Mouse (Mus musculus): ENCODE data around the gene Actn1.

- TF ChIP-seq CTCF (IDR thresholded peaks at IDR 0.05; ENCODE audit: low read depth) = no peak
- no peak for TF ChIP-seq EP300 (IDR thresholded peaks at IDR 0.05; ENCODE audit: low read depth)
Measured at GRCm38 (mm10) chr12:80133011-80133545, 127.1 kb downstream of the Actn1 start.

Measured in liver, postnatal 0 days (tissue).